Mouse (Mus musculus) hindbrain, postnatal 0 days (tissue): Measurements from ENCODE around the gene Trim44. TPM values are rescaled to one million over a fixed set of nuclear protein-coding genes. Genes with fewer than 3 reads are reported as not detected.

Source experiments
- ATAC-seq: fragments of 200-750 bp; cut with Nextera tagmentation; 2 replicates; pipeline ENCODE4 v1.8.0; 2017; ENCODE audit warnings: mild to moderate bottlenecking, moderate TSS enrichment, moderate library complexity
- DNase-seq: peaks from one replicate; pipeline ENCODE4 v3.0.0-alpha.2; 2015; ENCODE audit warnings: low spot score
- H3K27ac ChIP-seq: fragments of 300-500 bp; sonication (generic); 2 replicates; pipeline ENCODE4 v1.5.1; 2014; ENCODE audit warnings: mild to moderate bottlenecking
- H3K27me3 ChIP-seq: fragments of 300-500 bp; sonication (generic); 2 replicates; pipeline ENCODE4 v1.6.1; 2014; ENCODE audit warnings: low read length, mixed read lengths; ENCODE audit not compliant: insufficient read depth
- H3K36me3 ChIP-seq: fragments of 300-500 bp; sonication (generic); 2 replicates; pipeline ENCODE4 v1.6.1; 2014; ENCODE audit warnings: low read length, mixed read lengths; ENCODE audit not compliant: insufficient read depth
- H3K4me1 ChIP-seq: fragments of 300-500 bp; sonication (generic); 2 replicates; pipeline ENCODE4 v1.6.1; 2014; ENCODE audit warnings: antibody characterized with exemption, low read length, mixed read lengths; ENCODE audit not compliant: insufficient read depth
- H3K4me2 ChIP-seq: fragments of 300-500 bp; sonication (generic); 2 replicates; pipeline ENCODE4 v1.6.1; 2014; ENCODE audit warnings: low read depth, mild to moderate bottlenecking, low read length, moderate library complexity, mixed read lengths
- H3K4me3 ChIP-seq: fragments of 300-500 bp; sonication (generic); 2 replicates; pipeline ENCODE4 v1.5.1; 2014; ENCODE audit warnings: low read length
- H3K9ac ChIP-seq: fragments of 300-500 bp; sonication (generic); replicated peaks from 2 replicates; pipeline ENCODE4 v1.6.1; 2014; ENCODE audit warnings: mild to moderate bottlenecking, low read length, moderate library complexity, mixed read lengths
- H3K9me3 ChIP-seq: fragments of 300-500 bp; sonication (generic); 2 replicates; pipeline ENCODE4 v1.6.1; 2016; ENCODE audit warnings: low read length, mixed read lengths
- CTCF ChIP-seq: IDR thresholded peaks from 2 replicates; pipeline ENCODE4 v1.5.1; 2016; ENCODE audit warnings: antibody characterized with exemption, control low read depth, low read depth
- WGBS: fragments of 180-500 bp; shearing (Covaris S2); extraction: QIAGEN DNeasy Blood & Tissue Kit; methylation state at CpG from one replicate; pipeline ENCODE4 v1.1.7; 2014; 5-methylcytosine and 5-hydroxymethylcytosine counted together
- polyA plus RNA-seq: library from polyadenylated mRNA; unstranded; fragments of >200 nt; fragmentation: Nextera tagmentation; extraction: Ambion mirVana; gene quantifications from 2 replicates; pipeline ENCODE4 v1.2.1, GENCODE M21; 2015
- total RNA-seq: library from RNA; depleted of rRNA; stranded (reverse); fragments of >200 nt; gene quantifications from 2 replicates; pipeline ENCODE4 v1.2.3, GENCODE M21; 2014

Trim44 gene
- total and polyA plus RNA-seq, 2 experiments from 2014 or later: 44.1 to 78.2 TPM

- TF ChIP-seq CTCF: no peak
- Histone ChIP-seq H3K9me3 (no peaks in the 10 kb centered on the region), H3K4me2 (no peak overlapping the region), H3K9ac (no peak overlapping the region), H3K4me3 (no peak overlapping the region), H3K27ac (no peak overlapping the region), H3K4me1 (no peaks in the 10 kb centered on the region), H3K36me3 (no peaks in the 10 kb centered on the region), H3K27me3 (no peaks in the 10 kb centered on the region)
- DNase-seq (no peak), ATAC-seq (no peak)
- 90% methylated on average over 1 of the region's 1 CpGs for WGBS
These were observed 26.3 kb upstream of the Trim44 start for GRCm38 (mm10) chr2:102433879-102434278.

- Histone ChIP-seq H3K27me3 (no peaks in the 10 kb centered on the region), H3K4me3 (no peak overlapping the region), H3K9ac (no peak overlapping the region), H3K27ac (no peak overlapping the region), H3K4me2 (no peak overlapping the region), H3K36me3 (no peaks in the 10 kb centered on the region), H3K4me1 (no peaks in the 10 kb centered on the region), H3K9me3 (no peaks in the 10 kb centered on the region)
- no peak for TF ChIP-seq CTCF
- no peak for DNase-seq
- ATAC-seq: no peak
- 37% methylated on average over 4 of the region's 4 CpGs for WGBS
These were observed 23.5 kb upstream of the Trim44 start for GRCm38 (mm10) chr2:102431084-102431483.

GRCm38 (mm10) chr2:102427974-102428373 is 20.3 kb upstream of the Trim44 start:
- Histone ChIP-seq H3K9me3 (no peaks in the 10 kb centered on the region), H3K36me3 (no peaks in the 10 kb centered on the region), H3K27ac (no peak overlapping the region), H3K4me3 (no peak overlapping the region), H3K4me1 (no peaks in the 10 kb centered on the region), H3K9ac (no peak overlapping the region), H3K27me3 (no peaks in the 10 kb centered on the region), H3K4me2 (no peak overlapping the region)
- ATAC-seq: no peak
- no peak for TF ChIP-seq CTCF
- DNase-seq: no peak

- Histone ChIP-seq H3K27me3 (no peaks in the 10 kb centered on the region), H3K9me3 (no peaks in the 10 kb centered on the region), H3K4me3 (no peak overlapping the region), H3K36me3 (no peaks in the 10 kb centered on the region), H3K4me1 (no peaks in the 10 kb centered on the region), H3K27ac (no peak overlapping the region), H3K4me2 (no peak overlapping the region), H3K9ac (no peak overlapping the region)
- DNase-seq (no peak), ATAC-seq (no peak)
- no peak for TF ChIP-seq CTCF
- WGBS: 48% methylated on average over 3 of the region's 3 CpGs
These were observed 18.8 kb upstream of the Trim44 start for GRCm38 (mm10) chr2:102426434-102426833.

GRCm38 (mm10) chr2:102416149-102416743 is 8.6 kb upstream of the Trim44 start:
- WGBS: 78% methylated on average over 14 of the region's 14 CpGs

GRCm38 (mm10) chr2:102412738-102413137 is 5.1 kb upstream of the Trim44 start:
- Histone ChIP-seq H3K9me3 (no peaks in the 10 kb centered on the region), H3K36me3 (no peaks in the 10 kb centered on the region), H3K4me1 (no peaks in the 10 kb centered on the region), H3K27ac (no peak overlapping the region), H3K27me3 (no peaks in the 10 kb centered on the region), H3K9ac (no peak overlapping the region), H3K4me2 (no peak overlapping the region), H3K4me3 (no peak overlapping the region)
- no peak for ATAC-seq
- 86% methylated on average over 2 of the region's 2 CpGs for WGBS
- no peak for DNase-seq
- no peak for TF ChIP-seq CTCF

More at GRCm38 (mm10) chr2:102416149-102416743, 8.6 kb upstream of the Trim44 start:
- H3K4me2 ChIP-seq: no peak overlapping the region
- TF ChIP-seq CTCF: no peak
- no peaks in the 10 kb centered on the region for H3K4me1 ChIP-seq
- no peak overlapping the region for H3K9ac ChIP-seq
- ATAC-seq (no peak), DNase-seq (no peak)
- H3K9me3 ChIP-seq: no peaks in the 10 kb centered on the region
- no peaks in the 10 kb centered on the region for H3K36me3 ChIP-seq
- H3K27me3 ChIP-seq: no peaks in the 10 kb centered on the region
- H3K4me3 ChIP-seq: no peak overlapping the region
- no peak overlapping the region for H3K27ac ChIP-seq

- no peak for TF ChIP-seq CTCF
- Histone ChIP-seq H3K4me1 (0 out of 2 replicates have a peak, but pooled peaks cover 11% of the 10 kb centered on the region), H3K36me3 (no peaks in the 10 kb centered on the region), H3K27me3 (no peaks in the 10 kb centered on the region), H3K9ac (no peak overlapping the region), H3K4me3 (no peak overlapping the region), H3K27ac (no peak overlapping the region), H3K9me3 (no peaks in the 10 kb centered on the region), H3K4me2 (no peak overlapping the region)
- ATAC-seq: no peak
- DNase-seq: no peak
- 76% methylated on average over 4 of the region's 4 CpGs for WGBS
These were observed 3.0 kb upstream of the Trim44 start for GRCm38 (mm10) chr2:102410615-102411014.
